Mouse (Mus musculus): ENCODE measurements around the gene 4930447C04Rik. TPM values are rescaled to one million over a fixed set of nuclear protein-coding genes. Genes with fewer than 3 reads are reported as not detected.

Gene 4930447C04Rik
- polyA plus RNA-seq, 1 experiment from 2014 or later, result 2.0 TPM

GRCm38 (mm10) chr12:72942171-72942570, 1.6 kb upstream of the 4930447C04Rik start:
- WGBS, result 24% methylated on average over 6 of the region's 6 CpGs
- Histone ChIP-seq H3K27ac (replicated peaks) (no peak overlapping the region), H3K9ac (no peak overlapping the region), H3K9me3 (no peaks in the 10 kb centered on the region), H3K4me2 (no peak overlapping the region), H3K27me3 (replicated peaks) (peaks cover 100% of the 10 kb centered on the region), H3K36me3 (no peaks in the 10 kb centered on the region), H3K4me3 (no peak overlapping the region), H3K4me1 (peaks cover 27% of the 10 kb centered on the region)
- no peak for ATAC-seq (ENCODE audit: extremely low read depth, insufficient number of reproducible peaks, low FRiP score, low TSS enrichment)

GRCm38 (mm10) chr12:72941398-72942051, 951 bp upstream of the 4930447C04Rik start:
- H3K4me2 ChIP-seq, result no peak overlapping the region
- H3K27me3 ChIP-seq (replicated peaks), result peaks cover 100% of the 10 kb centered on the region
- H3K9me3 ChIP-seq, result no peaks in the 10 kb centered on the region
- no peaks in the 10 kb centered on the region for H3K36me3 ChIP-seq
- H3K27ac ChIP-seq (replicated peaks), result no peak overlapping the region
- H3K4me1 ChIP-seq, result peaks cover 27% of the 10 kb centered on the region
- 2% methylated on average over 32 of the region's 32 CpGs for WGBS
- H3K9ac ChIP-seq, result no peak overlapping the region
- ATAC-seq (ENCODE audit: extremely low read depth, insufficient number of reproducible peaks, low FRiP score, low TSS enrichment), result no peak
- no peak overlapping the region for H3K4me3 ChIP-seq

- peaks cover 27% of the 10 kb centered on the region for H3K4me1 ChIP-seq
- H3K27ac ChIP-seq (replicated peaks), result no peak overlapping the region
- H3K9ac ChIP-seq, result no peak overlapping the region
- peaks cover 99% of the 10 kb centered on the region for H3K27me3 ChIP-seq (replicated peaks)
- H3K4me3 ChIP-seq, result no peak overlapping the region
- WGBS, result 3% methylated on average over 11 of the region's 11 CpGs
- no peaks in the 10 kb centered on the region for H3K36me3 ChIP-seq
- no peak for ATAC-seq (ENCODE audit: extremely low read depth, insufficient number of reproducible peaks, low FRiP score, low TSS enrichment)
- no peaks in the 10 kb centered on the region for H3K9me3 ChIP-seq
- H3K4me2 ChIP-seq, result no peak overlapping the region
Observed at GRCm38 (mm10) chr12:72940822-72941397, 336 bp upstream of the 4930447C04Rik start.

GRCm38 (mm10) chr12:72939616-72940015, 958 bp downstream of the 4930447C04Rik start, which contains the start of gene Six6:
Gene Six6 (plus strand): TSS chr12:72939892.
- Histone ChIP-seq H3K9me3 (no peaks in the 10 kb centered on the region), H3K27me3 (replicated peaks) (peaks cover 97% of the 10 kb centered on the region), H3K4me2 (peak within 1 kb of the TSS; percentile 63), H3K27ac (replicated peaks) (no peak within 1 kb of the TSS), H3K4me1 (peaks cover 16% of the 10 kb centered on the region), H3K9ac (no peak within 1 kb of the TSS), H3K4me3 (peak within 1 kb of the TSS; percentile 36), H3K36me3 (no peaks in the 10 kb centered on the region)
- under 1% methylated on average over 28 of the region's 28 CpGs for WGBS
- no peak for ATAC-seq (ENCODE audit: extremely low read depth, insufficient number of reproducible peaks, low FRiP score, low TSS enrichment)

GRCm38 (mm10) chr12:72938600-72939490, 1.7 kb downstream of the 4930447C04Rik start:
- WGBS, result 6% methylated on average over 14 of the region's 14 CpGs
- no peak overlapping the region for H3K9ac ChIP-seq
- no peaks in the 10 kb centered on the region for H3K9me3 ChIP-seq
- peaks cover 16% of the 10 kb centered on the region for H3K4me1 ChIP-seq
- H3K27me3 ChIP-seq (replicated peaks), result peaks cover 96% of the 10 kb centered on the region
- no peaks in the 10 kb centered on the region for H3K36me3 ChIP-seq
- H3K4me2 ChIP-seq, result peak overlapping the region; percentile 63
- peak overlapping the region; percentile 36; the same call in 1 of the 2 replicates for H3K4me3 ChIP-seq
- H3K27ac ChIP-seq (replicated peaks), result no peak overlapping the region
- no peak for ATAC-seq (ENCODE audit: extremely low read depth, insufficient number of reproducible peaks, low FRiP score, low TSS enrichment)

GRCm38 (mm10) chr12:72938176-72938575, 2.4 kb downstream of the 4930447C04Rik start:
- 7% methylated on average over 9 of the region's 13 CpGs for WGBS
- peaks cover 16% of the 10 kb centered on the region for H3K4me1 ChIP-seq

GRCm38 (mm10) chr12:72937537-72938120, 2.9 kb downstream of the 4930447C04Rik start:
- Histone ChIP-seq H3K36me3 (no peaks in the 10 kb centered on the region), H3K4me2 (no peak overlapping the region), H3K27me3 (replicated peaks) (peaks cover 84% of the 10 kb centered on the region), H3K4me3 (no peak overlapping the region), H3K9me3 (no peaks in the 10 kb centered on the region), H3K27ac (replicated peaks) (no peak overlapping the region), H3K4me1 (peaks cover 16% of the 10 kb centered on the region), H3K9ac (no peak overlapping the region)
- 4% methylated on average over 19 of the region's 19 CpGs for WGBS
- ATAC-seq (ENCODE audit: extremely low read depth, insufficient number of reproducible peaks, low FRiP score, low TSS enrichment), result no peak

More at GRCm38 (mm10) chr12:72938176-72938575, 2.4 kb downstream of the 4930447C04Rik start:
- no peaks in the 10 kb centered on the region for H3K36me3 ChIP-seq
- peaks cover 89% of the 10 kb centered on the region for H3K27me3 ChIP-seq (replicated peaks)
- H3K9ac ChIP-seq, result no peak overlapping the region
- ATAC-seq (ENCODE audit: extremely low read depth, insufficient number of reproducible peaks, low FRiP score, low TSS enrichment), result no peak
- H3K27ac ChIP-seq (replicated peaks), result no peak overlapping the region
- no peaks in the 10 kb centered on the region for H3K9me3 ChIP-seq
- H3K4me3 ChIP-seq, result no peak overlapping the region
- H3K4me2 ChIP-seq, result no peak overlapping the region

- WGBS, result 34% methylated on average over 8 of the region's 8 CpGs
- no peak for ATAC-seq (ENCODE audit: extremely low read depth, insufficient number of reproducible peaks, low FRiP score, low TSS enrichment)
- peaks cover 75% of the 10 kb centered on the region for H3K27me3 ChIP-seq (replicated peaks)
- H3K36me3 ChIP-seq, result no peaks in the 10 kb centered on the region
- H3K4me3 ChIP-seq, result no peak overlapping the region
- H3K4me2 ChIP-seq, result no peak overlapping the region
- H3K9ac ChIP-seq, result no peak overlapping the region
- no peak overlapping the region for H3K27ac ChIP-seq (replicated peaks)
- peaks cover 16% of the 10 kb centered on the region for H3K4me1 ChIP-seq
- H3K9me3 ChIP-seq, result no peaks in the 10 kb centered on the region
Observed at GRCm38 (mm10) chr12:72936751-72937150, 3.8 kb downstream of the 4930447C04Rik start.

GRCm38 (mm10) chr12:72917159-72917993, 23.2 kb downstream of the 4930447C04Rik start:
- H3K36me3 ChIP-seq, result no peaks in the 10 kb centered on the region
- H3K4me1 ChIP-seq, result no peaks in the 10 kb centered on the region
- H3K9me3 ChIP-seq, result peaks cover 6% of the 10 kb centered on the region; the same call in 1 of the 2 replicates
- H3K4me2 ChIP-seq, result peak overlapping the region; percentile 81
- WGBS, result 13% methylated on average over 43 of the region's 48 CpGs
- ATAC-seq (ENCODE audit: extremely low read depth, insufficient number of reproducible peaks, low FRiP score, low TSS enrichment), result no peak
- H3K9ac ChIP-seq, result peak overlapping the region; percentile 81
- H3K4me3 ChIP-seq, result peak overlapping the region; percentile 52
- H3K27ac ChIP-seq (replicated peaks), result no peak overlapping the region
- H3K27me3 ChIP-seq (replicated peaks), result peaks cover 8% of the 10 kb centered on the region; the same call in 1 of the 2 replicates

GRCm38 (mm10) chr12:72854377-72855032, 86.1 kb downstream of the 4930447C04Rik start:
- ATAC-seq (ENCODE audit: extremely low read depth, insufficient number of reproducible peaks, low FRiP score, low TSS enrichment), result no peak
- peak overlapping the region; percentile 31 for H3K4me3 ChIP-seq
- no peak overlapping the region for H3K27ac ChIP-seq (replicated peaks)
- no peak overlapping the region for H3K9ac ChIP-seq
- WGBS, result 4% methylated on average over 19 of the region's 19 CpGs
- H3K4me2 ChIP-seq, result peak overlapping the region; percentile 60
- no peaks in the 10 kb centered on the region for H3K36me3 ChIP-seq
- H3K9me3 ChIP-seq, result 0 out of 2 replicates have a peak, but pooled peaks cover 4% of the 10 kb centered on the region
- H3K4me1 ChIP-seq, result peaks cover 6% of the 10 kb centered on the region; the same call in 1 of the 2 replicates
- peaks cover 76% of the 10 kb centered on the region for H3K27me3 ChIP-seq (replicated peaks)

Data from heart, embryonic 13.5 days (tissue).